Mouse (Mus musculus): ENCODE data around the gene Cela3b. TPM values are rescaled to one million over a fixed set of nuclear protein-coding genes. Genes with fewer than 3 reads are reported as not detected.

Gene Cela3b
- total RNA-seq, 2 experiments from 2014 or later: not detected

GRCm38 (mm10) chr4:137469845-137470692, 39.7 kb upstream of the Cela3b start:
- no peak for DNase-seq
- intact Hi-C loops (cut with DNase I): no loop called here
- peak; percentile 7; the same call in 1 of the 2 replicates for TF ChIP-seq CTCF (IDR thresholded peaks at IDR 0.05)

GRCm38 (mm10) chr4:137469081-137469844, 38.9 kb upstream of the Cela3b start:
- no peak for TF ChIP-seq CTCF (IDR thresholded peaks at IDR 0.05)
- peak overlapping the region; percentile 96 for H3K27ac ChIP-seq
- intact Hi-C loops (cut with DNase I): no loop called here
- no peak for DNase-seq
- H3K4me3 ChIP-seq: peak overlapping the region; percentile 90

More at GRCm38 (mm10) chr4:137469845-137470692, 39.7 kb upstream of the Cela3b start:
- Histone ChIP-seq H3K27ac (peak overlapping the region; percentile 96), H3K4me3 (peak overlapping the region; percentile 90)

- Histone ChIP-seq H3K27ac (peak within 1 kb of the TSS; percentile 96), H3K4me3 (peak within 1 kb of the TSS; percentile 90)
- peak; percentile 99 for DNase-seq
- intact Hi-C loops (cut with DNase I): no loop called here
- no peak for TF ChIP-seq CTCF (IDR thresholded peaks at IDR 0.05)
Observed at GRCm38 (mm10) chr4:137468260-137469080, 38.1 kb upstream of the Cela3b start, which contains the start of gene Hspg2. TSS of gene Hspg2 (plus strand) at chr4:137468769.

- no peak for TF ChIP-seq CTCF (IDR thresholded peaks at IDR 0.05)
- Histone ChIP-seq H3K27ac (peak overlapping the region; percentile 70), H3K4me3 (no peak overlapping the region)
- no peak for DNase-seq
- intact Hi-C loops (cut with DNase I): no loop called here
Observed at GRCm38 (mm10) chr4:137467525-137467924, 37.2 kb upstream of the Cela3b start.

GRCm38 (mm10) chr4:137466991-137467390, 36.7 kb upstream of the Cela3b start:
- no peak overlapping the region for H3K4me3 ChIP-seq
- TF ChIP-seq CTCF (IDR thresholded peaks at IDR 0.05): no peak
- peak; percentile 69 for DNase-seq
- peak overlapping the region; percentile 70 for H3K27ac ChIP-seq
- intact Hi-C loops (cut with DNase I): no loop called here

GRCm38 (mm10) chr4:137465125-137465787, 34.9 kb upstream of the Cela3b start:
- no peak for TF ChIP-seq CTCF (IDR thresholded peaks at IDR 0.05)
- intact Hi-C loops (cut with DNase I): no loop called here
- DNase-seq: peak; percentile 56
- Histone ChIP-seq H3K4me3 (no peak overlapping the region), H3K27ac (peak overlapping the region; percentile 85)

GRCm38 (mm10) chr4:137461981-137462690, 31.8 kb upstream of the Cela3b start:
- DNase-seq: no peak
- H3K4me3 ChIP-seq: no peak overlapping the region
- TF ChIP-seq CTCF (IDR thresholded peaks at IDR 0.05): no peak
- intact Hi-C loops (cut with DNase I): no loop called here
- H3K27ac ChIP-seq: no peak overlapping the region

GRCm38 (mm10) chr4:137461217-137461616, 30.9 kb upstream of the Cela3b start:
- TF ChIP-seq CTCF (IDR thresholded peaks at IDR 0.05): no peak
- Histone ChIP-seq H3K4me3 (no peak overlapping the region), H3K27ac (peak overlapping the region; percentile 31; the same call in 1 of the 2 replicates)
- no peak for DNase-seq
- intact Hi-C loops (cut with DNase I): no loop called here

- DNase-seq: no peak
- no peak for TF ChIP-seq CTCF (IDR thresholded peaks at IDR 0.05)
Observed at GRCm38 (mm10) chr4:137460676-137461075, 30.3 kb upstream of the Cela3b start.

GRCm38 (mm10) chr4:137458861-137459260, 28.5 kb upstream of the Cela3b start:
- DNase-seq: no peak
- intact Hi-C loops (cut with DNase I): no loop called here
- TF ChIP-seq CTCF (IDR thresholded peaks at IDR 0.05): no peak
- H3K27ac ChIP-seq: no peak overlapping the region
- H3K4me3 ChIP-seq: no peak overlapping the region

More at GRCm38 (mm10) chr4:137460676-137461075, 30.3 kb upstream of the Cela3b start:
- intact Hi-C loops (cut with DNase I): no loop called here
- Histone ChIP-seq H3K27ac (peak overlapping the region; percentile 31; the same call in 1 of the 2 replicates), H3K4me3 (no peak overlapping the region)

- Histone ChIP-seq H3K27ac (no peak overlapping the region), H3K4me3 (no peak overlapping the region)
- intact Hi-C loops (cut with DNase I): no loop called here
- no peak for TF ChIP-seq CTCF (IDR thresholded peaks at IDR 0.05)
- no peak for DNase-seq
Observed at GRCm38 (mm10) chr4:137458310-137458709, 28.0 kb upstream of the Cela3b start.

All from gastrocnemius, adult 2 months (tissue).